Mouse (Mus musculus): ENCODE data around the gene Disc1.

GRCm38 (mm10) chr8:125284875-125285274 lies 230.9 kb downstream of the Disc1 start:
- no peak for TF ChIP-seq CTCF (IDR thresholded peaks at IDR 0.05; ENCODE audit: extremely low read depth, insufficient read length, insufficient replicate concordance, low read depth, low read length)
- TF ChIP-seq POLR2A (IDR thresholded peaks at IDR 0.05; ENCODE audit: low read depth, low read length), result no peak

All from small intestine, adult 2 months (tissue).